Mouse (Mus musculus) heart, postnatal 0 days (tissue): ENCODE measurements around the gene Tmpo.

ENCODE experiments used
- CTCF ChIP-seq: IDR thresholded peaks from 2 replicates; pipeline ENCODE4 v1.5.1; 2016; ENCODE audit warnings: antibody characterized with exemption, control low read depth, low read depth
- EP300 ChIP-seq: IDR thresholded peaks from 2 replicates; pipeline ENCODE4 v1.6.1; 2016; ENCODE audit warnings: antibody characterized with exemption, low read depth

- TF ChIP-seq EP300: no peak
- no peak for TF ChIP-seq CTCF
These were observed 1.3 kb upstream of the Tmpo start for GRCm38 (mm10) chr10:91182291-91182990.
